Mouse (Mus musculus): Measurements from ENCODE around the gene Cldn13. TPM values are rescaled to one million over a fixed set of nuclear protein-coding genes. Genes with fewer than 3 reads are reported as not detected.
A peak's percentile ranks its signal among the peaks of the same experiment; 100 is the strongest.
"Not testable (repeated sequence)": the region's sequence is repeated elsewhere in the genome, so short reads cannot be mapped to it uniquely, and the experiment has no call there.

Cldn13 gene
- polyA plus RNA-seq, 1 experiment from 2014 or later, result 258 TPM

DNA sequence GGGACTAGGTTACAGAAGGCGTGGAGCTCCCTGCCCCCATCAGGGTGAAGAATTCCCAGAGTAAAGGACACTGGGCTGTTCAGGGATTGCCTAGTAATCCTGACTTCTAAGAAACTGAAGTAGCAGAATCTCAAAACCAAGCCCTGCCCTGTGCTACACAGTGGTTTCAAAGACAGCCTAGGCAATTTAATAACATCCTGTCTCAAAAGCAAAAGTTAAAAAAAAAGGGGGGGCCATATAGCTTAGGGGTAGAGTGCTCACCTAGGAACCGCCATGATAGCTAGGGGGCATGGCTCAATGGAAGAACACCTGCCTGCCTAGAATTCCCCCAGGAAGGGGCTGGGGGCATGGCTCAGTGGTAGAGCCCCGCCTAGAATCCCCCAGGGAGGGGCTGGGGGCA is 23.7 kb upstream of the Cldn13 start:
- Histone ChIP-seq H3K9me3 (replicated peaks; ENCODE audit: control insufficient read depth, low read length) (no peaks in the 10 kb centered on the region), H3K9ac (ENCODE audit: low read depth, low read length) (no peak overlapping the region), H3K4me3 (ENCODE audit: low read depth, low read length) (no peak overlapping the region), H3K4me1 (ENCODE audit: control insufficient read depth, low read depth, low read length) (peaks cover 3% of the 10 kb centered on the region), H3K27ac (ENCODE audit: low read length) (no peak overlapping the region), H3K4me2 (ENCODE audit: low read depth, low read length) (no peak overlapping the region), H3K36me3 (ENCODE audit: control insufficient read depth, insufficient read depth) (peaks cover under 1% of the 10 kb centered on the region; the same call in 1 of the 2 replicates), H3K27me3 (ENCODE audit: control insufficient read depth, insufficient read depth, low read depth, low read length) (no peaks in the 10 kb centered on the region)
- no peak for ATAC-seq (ENCODE audit: low read depth)
- 69% methylated on average over 3 of the region's 3 CpGs for WGBS (ENCODE audit: insufficient replicate concordance)

- H3K4me2 ChIP-seq (ENCODE audit: low read depth, low read length), result no peak overlapping the region
- no peak overlapping the region for H3K4me3 ChIP-seq (ENCODE audit: low read depth, low read length)
- no peak overlapping the region for H3K9ac ChIP-seq (ENCODE audit: low read depth, low read length)
- no peaks in the 10 kb centered on the region for H3K27me3 ChIP-seq (ENCODE audit: control insufficient read depth, insufficient read depth, low read depth, low read length)
- no peaks in the 10 kb centered on the region for H3K9me3 ChIP-seq (replicated peaks; ENCODE audit: control insufficient read depth, low read length)
- no peak overlapping the region for H3K27ac ChIP-seq (ENCODE audit: low read length)
- H3K36me3 ChIP-seq (ENCODE audit: control insufficient read depth, insufficient read depth), result peaks cover 4% of the 10 kb centered on the region; the same call in 1 of the 2 replicates
- WGBS (ENCODE audit: insufficient replicate concordance), result 55% methylated on average over 6 of the region's 6 CpGs
- peaks cover 12% of the 10 kb centered on the region for H3K4me1 ChIP-seq (ENCODE audit: control insufficient read depth, low read depth, low read length)
- ATAC-seq (ENCODE audit: low read depth), result no peak
Measured at GRCm38 (mm10) chr5:134936626-134937185, 21.4 kb upstream of the Cldn13 start.

- no peaks in the 10 kb centered on the region for H3K9me3 ChIP-seq (replicated peaks; ENCODE audit: control insufficient read depth, low read length)
- no peak overlapping the region for H3K9ac ChIP-seq (ENCODE audit: low read depth, low read length)
- no peaks in the 10 kb centered on the region for H3K27me3 ChIP-seq (ENCODE audit: control insufficient read depth, insufficient read depth, low read depth, low read length)
- 79% methylated on average over 6 of the region's 6 CpGs for WGBS (ENCODE audit: insufficient replicate concordance)
- no peak overlapping the region for H3K4me3 ChIP-seq (ENCODE audit: low read depth, low read length)
- H3K27ac ChIP-seq (ENCODE audit: low read length), result no peak overlapping the region
- peaks cover 4% of the 10 kb centered on the region; the same call in 1 of the 2 replicates for H3K36me3 ChIP-seq (ENCODE audit: control insufficient read depth, insufficient read depth)
- no peak overlapping the region for H3K4me2 ChIP-seq (ENCODE audit: low read depth, low read length)
- peaks cover 17% of the 10 kb centered on the region for H3K4me1 ChIP-seq (ENCODE audit: control insufficient read depth, low read depth, low read length)
- ATAC-seq (ENCODE audit: low read depth), result no peak
Measured at GRCm38 (mm10) chr5:134936051-134936450, 20.7 kb upstream of the Cldn13 start.

- no peak for ATAC-seq (ENCODE audit: low read depth)
- peaks cover 2% of the 10 kb centered on the region; the same call in 1 of the 2 replicates for H3K27me3 ChIP-seq (ENCODE audit: control insufficient read depth, insufficient read depth, low read depth, low read length)
Measured at GRCm38 (mm10) chr5:134934666-134935065, 19.3 kb upstream of the Cldn13 start.

GRCm38 (mm10) chr5:134933686-134934085 is 18.4 kb upstream of the Cldn13 start:
- not testable (repeated sequence) for H3K27ac ChIP-seq (ENCODE audit: low read length); H3K9me3 ChIP-seq (replicated peaks; ENCODE audit: control insufficient read depth, low read length); H3K27me3 ChIP-seq (ENCODE audit: control insufficient read depth, insufficient read depth, low read depth, low read length); H3K9ac ChIP-seq (ENCODE audit: low read depth, low read length); ATAC-seq (ENCODE audit: low read depth); H3K36me3 ChIP-seq (ENCODE audit: control insufficient read depth, insufficient read depth)
- 71% methylated on average over 5 of the region's 5 CpGs for WGBS (ENCODE audit: insufficient replicate concordance)
- peak overlapping the region; percentile 87 for H3K4me2 ChIP-seq (ENCODE audit: low read depth, low read length)
- peaks cover 17% of the 10 kb centered on the region for H3K4me1 ChIP-seq (ENCODE audit: control insufficient read depth, low read depth, low read length)
- peak overlapping the region; percentile 89 for H3K4me3 ChIP-seq (ENCODE audit: low read depth, low read length)

More at GRCm38 (mm10) chr5:134934666-134935065, 19.3 kb upstream of the Cldn13 start:
- no peaks in the 10 kb centered on the region for H3K9me3 ChIP-seq (replicated peaks; ENCODE audit: control insufficient read depth, low read length)
- no peak overlapping the region for H3K4me3 ChIP-seq (ENCODE audit: low read depth, low read length)
- no peak overlapping the region for H3K9ac ChIP-seq (ENCODE audit: low read depth, low read length)
- no peak overlapping the region for H3K4me2 ChIP-seq (ENCODE audit: low read depth, low read length)
- WGBS (ENCODE audit: insufficient replicate concordance), result 64% methylated on average over 3 of the region's 3 CpGs
- no peak overlapping the region for H3K27ac ChIP-seq (ENCODE audit: low read length)
- H3K36me3 ChIP-seq (ENCODE audit: control insufficient read depth, insufficient read depth), result peaks cover 4% of the 10 kb centered on the region; the same call in 1 of the 2 replicates
- H3K4me1 ChIP-seq (ENCODE audit: control insufficient read depth, low read depth, low read length), result peaks cover 17% of the 10 kb centered on the region

DNA sequence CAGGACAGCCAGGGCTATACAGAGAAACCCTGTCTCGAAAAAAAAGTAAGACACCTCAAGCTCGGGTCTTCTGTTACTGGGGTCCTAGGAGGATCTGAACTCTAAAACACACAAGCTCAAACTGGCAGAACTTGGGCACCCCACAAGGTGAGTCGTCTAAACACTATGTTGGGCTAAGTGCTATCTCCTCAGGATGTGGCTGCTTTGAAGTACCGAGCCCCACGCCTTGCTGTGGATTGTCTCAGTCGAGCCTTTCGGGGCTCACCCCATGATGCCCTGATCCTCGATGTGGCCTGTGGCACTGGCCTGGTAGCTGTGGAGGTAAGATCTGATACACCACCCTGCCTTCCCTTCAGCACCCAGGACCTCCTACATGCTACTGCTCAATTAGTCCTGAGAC is 18.0 kb upstream of the Cldn13 start:
- WGBS (ENCODE audit: insufficient replicate concordance), result 77% methylated on average over 8 of the region's 8 CpGs
- peak overlapping the region; percentile 91 for H3K9ac ChIP-seq (ENCODE audit: low read depth, low read length)

GRCm38 (mm10) chr5:134932903-134933276 is 17.6 kb upstream of the Cldn13 start:
- 38% methylated on average over 9 of the region's 9 CpGs for WGBS (ENCODE audit: insufficient replicate concordance)
- peaks cover 4% of the 10 kb centered on the region; the same call in 1 of the 2 replicates for H3K36me3 ChIP-seq (ENCODE audit: control insufficient read depth, insufficient read depth)
- peak overlapping the region; percentile 87 for H3K4me2 ChIP-seq (ENCODE audit: low read depth, low read length)
- peaks cover 6% of the 10 kb centered on the region; the same call in 1 of the 2 replicates for H3K27me3 ChIP-seq (ENCODE audit: control insufficient read depth, insufficient read depth, low read depth, low read length)
- peak overlapping the region; percentile 89 for H3K4me3 ChIP-seq (ENCODE audit: low read depth, low read length)
- peak overlapping the region; percentile 91 for H3K9ac ChIP-seq (ENCODE audit: low read depth, low read length)
- peak overlapping the region; percentile 98 for H3K27ac ChIP-seq (ENCODE audit: low read length)
- peaks cover 17% of the 10 kb centered on the region for H3K4me1 ChIP-seq (ENCODE audit: control insufficient read depth, low read depth, low read length)
- no peaks in the 10 kb centered on the region for H3K9me3 ChIP-seq (replicated peaks; ENCODE audit: control insufficient read depth, low read length)
- peak; percentile 41 for ATAC-seq (ENCODE audit: low read depth)

More for the DNA sequence above, 18.0 kb upstream of the Cldn13 start:
- peaks cover 17% of the 10 kb centered on the region for H3K4me1 ChIP-seq (ENCODE audit: control insufficient read depth, low read depth, low read length)
- H3K27ac ChIP-seq (ENCODE audit: low read length), result peak overlapping the region; percentile 98
- ATAC-seq (ENCODE audit: low read depth), result no peak
- H3K4me3 ChIP-seq (ENCODE audit: low read depth, low read length), result peak overlapping the region; percentile 89
- peaks cover 4% of the 10 kb centered on the region; the same call in 1 of the 2 replicates for H3K36me3 ChIP-seq (ENCODE audit: control insufficient read depth, insufficient read depth)
- H3K4me2 ChIP-seq (ENCODE audit: low read depth, low read length), result peak overlapping the region; percentile 87
- no peaks in the 10 kb centered on the region for H3K9me3 ChIP-seq (replicated peaks; ENCODE audit: control insufficient read depth, low read length)
- H3K27me3 ChIP-seq (ENCODE audit: control insufficient read depth, insufficient read depth, low read depth, low read length), result peaks cover 6% of the 10 kb centered on the region; the same call in 1 of the 2 replicates

GRCm38 (mm10) chr5:134932179-134932902 is 17.0 kb upstream of the Cldn13 start, which contains the start of gene Mettl27:
Gene Mettl27 (plus strand): TSS chr5:134932368.
- Histone ChIP-seq H3K4me1 (ENCODE audit: control insufficient read depth, low read depth, low read length) (peaks cover 17% of the 10 kb centered on the region), H3K27ac (ENCODE audit: low read length) (peak within 1 kb of the TSS; percentile 98), H3K36me3 (ENCODE audit: control insufficient read depth, insufficient read depth) (peaks cover 4% of the 10 kb centered on the region; the same call in 1 of the 2 replicates), H3K9me3 (replicated peaks; ENCODE audit: control insufficient read depth, low read length) (no peaks in the 10 kb centered on the region), H3K4me3 (ENCODE audit: low read depth, low read length) (peak within 1 kb of the TSS; percentile 89), H3K4me2 (ENCODE audit: low read depth, low read length) (peak within 1 kb of the TSS; percentile 87), H3K27me3 (ENCODE audit: control insufficient read depth, insufficient read depth, low read depth, low read length) (peaks cover 6% of the 10 kb centered on the region; the same call in 1 of the 2 replicates), H3K9ac (ENCODE audit: low read depth, low read length) (peak within 1 kb of the TSS; percentile 91)
- peak; percentile 97 for ATAC-seq (ENCODE audit: low read depth)
- under 1% methylated on average over 41 of the region's 41 CpGs for WGBS (ENCODE audit: insufficient replicate concordance)

- ATAC-seq (ENCODE audit: low read depth), result no peak
- H3K9ac ChIP-seq (ENCODE audit: low read depth, low read length), result no peak overlapping the region
- H3K27ac ChIP-seq (ENCODE audit: low read length), result no peak overlapping the region
- 80% methylated on average over 2 of the region's 2 CpGs for WGBS (ENCODE audit: insufficient replicate concordance)
- no peak overlapping the region for H3K4me3 ChIP-seq (ENCODE audit: low read depth, low read length)
- peaks cover 4% of the 10 kb centered on the region; the same call in 1 of the 2 replicates for H3K36me3 ChIP-seq (ENCODE audit: control insufficient read depth, insufficient read depth)
- peaks cover 17% of the 10 kb centered on the region for H3K4me1 ChIP-seq (ENCODE audit: control insufficient read depth, low read depth, low read length)
- H3K9me3 ChIP-seq (replicated peaks; ENCODE audit: control insufficient read depth, low read length), result no peaks in the 10 kb centered on the region
- peaks cover 6% of the 10 kb centered on the region; the same call in 1 of the 2 replicates for H3K27me3 ChIP-seq (ENCODE audit: control insufficient read depth, insufficient read depth, low read depth, low read length)
- H3K4me2 ChIP-seq (ENCODE audit: low read depth, low read length), result no peak overlapping the region
Measured at GRCm38 (mm10) chr5:134929988-134930387, 14.7 kb upstream of the Cldn13 start.
